Mouse (Mus musculus): ENCODE results near the gene Adam11.

- TF ChIP-seq POLR2A (IDR thresholded peaks at IDR 0.05; ENCODE audit: borderline replicate concordance, extremely low read depth, low read depth, low read length) = no peak
- TF ChIP-seq CTCF (IDR thresholded peaks at IDR 0.05; ENCODE audit: insufficient read depth, low read length) = no peak
Observed at GRCm38 (mm10) chr11:102787688-102788177, 26.5 kb downstream of the Adam11 start.

Data from lung, adult 2 months (tissue).